Mouse (Mus musculus) 3T3-L1 (cell line): Measurements from ENCODE around the gene Cwc25.

Experiments used
- DNase-seq: peaks from one replicate; pipeline ENCODE4 v3.0.0-alpha.2; 2015; ENCODE audit warnings: low read depth, low spot score

The Cwc25 gene

GRCm38 (mm10) chr11:97700003-97700745, 66.2 kb downstream of the Cwc25 start, which contains the start of gene Pcgf2:
TSS of gene Pcgf2 (minus strand) at chr11:97700497.
- peak; percentile 92 for DNase-seq

- DNase-seq = peak; percentile 96
Measured at GRCm38 (mm10) chr11:97699626-97700002, 66.7 kb downstream of the Cwc25 start.

- peak; percentile 81 for DNase-seq
Measured at GRCm38 (mm10) chr11:97698741-97699611, 67.4 kb downstream of the Cwc25 start.

- DNase-seq = peak; percentile 26
Measured at GRCm38 (mm10) chr11:97697891-97698529, 68.3 kb downstream of the Cwc25 start.

- DNase-seq = no peak
Measured at GRCm38 (mm10) chr11:97697199-97697890, 69.0 kb downstream of the Cwc25 start.

- no peak for DNase-seq
Measured at GRCm38 (mm10) chr11:97696669-97697068, 69.7 kb downstream of the Cwc25 start.

GRCm38 (mm10) chr11:97695712-97696401, 70.5 kb downstream of the Cwc25 start:
- DNase-seq = no peak
